Mouse (Mus musculus): ENCODE data around the gene Efnb1. TPM values are rescaled to one million over a fixed set of nuclear protein-coding genes. Genes with fewer than 3 reads are reported as not detected.

Gene Efnb1
- polyA plus RNA-seq, 1 experiment from 2014 or later, result 48.9 TPM

GRCm38 (mm10) chrX:99185081-99185596 is 49.2 kb downstream of the Efnb1 start:
- WGBS, result 65% methylated on average over 6 of the region's 9 CpGs
- no peaks in the 10 kb centered on the region for H3K4me1 ChIP-seq (ENCODE audit: insufficient read depth)
- no peaks in the 10 kb centered on the region for H3K9me3 ChIP-seq (ENCODE audit: low read depth, low read length)
- no peak overlapping the region for H3K4me2 ChIP-seq
- TF ChIP-seq CTCF (IDR thresholded peaks at IDR 0.05; ENCODE audit: low read depth), result no peak
- no peak overlapping the region for H3K9ac ChIP-seq
- ATAC-seq (ENCODE audit: insufficient read depth) (no peak), DNase-seq (no peak)
- no peak overlapping the region for H3K27ac ChIP-seq (ENCODE audit: low read depth)
- H3K36me3 ChIP-seq (ENCODE audit: insufficient read depth), result no peaks in the 10 kb centered on the region
- no peaks in the 10 kb centered on the region for H3K27me3 ChIP-seq (ENCODE audit: insufficient read depth, low read length)
- H3K4me3 ChIP-seq (ENCODE audit: low read depth, low read length), result no peak overlapping the region

- H3K4me3 ChIP-seq (ENCODE audit: low read depth, low read length), result no peak overlapping the region
- no peaks in the 10 kb centered on the region for H3K9me3 ChIP-seq (ENCODE audit: low read depth, low read length)
- no peak overlapping the region for H3K9ac ChIP-seq
- no peak for TF ChIP-seq CTCF (IDR thresholded peaks at IDR 0.05; ENCODE audit: low read depth)
- H3K4me2 ChIP-seq, result no peak overlapping the region
- no peak overlapping the region for H3K27ac ChIP-seq (ENCODE audit: low read depth)
- no peaks in the 10 kb centered on the region for H3K36me3 ChIP-seq (ENCODE audit: insufficient read depth)
- no peaks in the 10 kb centered on the region for H3K4me1 ChIP-seq (ENCODE audit: insufficient read depth)
- WGBS, result 33% methylated on average over 10 of the region's 10 CpGs
- no peak; the same call in 1 of the 2 replicates for ATAC-seq (ENCODE audit: insufficient read depth)
- no peaks in the 10 kb centered on the region for H3K27me3 ChIP-seq (ENCODE audit: insufficient read depth, low read length)
- no peak for DNase-seq
Measured at GRCm38 (mm10) chrX:99186497-99187435, 50.8 kb downstream of the Efnb1 start.

- DNase-seq (no peak), ATAC-seq (ENCODE audit: insufficient read depth) (peak; percentile 47; the same call in 1 of the 2 replicates)
- H3K27ac ChIP-seq (ENCODE audit: low read depth), result no peak overlapping the region
- no peak overlapping the region for H3K4me3 ChIP-seq (ENCODE audit: low read depth, low read length)
- H3K27me3 ChIP-seq (ENCODE audit: insufficient read depth, low read length), result no peaks in the 10 kb centered on the region
- 52% methylated on average over 10 of the region's 10 CpGs for WGBS
- 0 out of 2 replicates have a peak, but pooled peaks cover 1% of the 10 kb centered on the region for H3K4me1 ChIP-seq (ENCODE audit: insufficient read depth)
- H3K36me3 ChIP-seq (ENCODE audit: insufficient read depth), result no peaks in the 10 kb centered on the region
- TF ChIP-seq CTCF (IDR thresholded peaks at IDR 0.05; ENCODE audit: low read depth), result no peak
- H3K4me2 ChIP-seq, result no peak overlapping the region
- no peaks in the 10 kb centered on the region for H3K9me3 ChIP-seq (ENCODE audit: low read depth, low read length)
- no peak overlapping the region for H3K9ac ChIP-seq
Measured at GRCm38 (mm10) chrX:99191441-99192087, 55.6 kb downstream of the Efnb1 start.

GRCm38 (mm10) chrX:99196910-99197309 is 61.0 kb downstream of the Efnb1 start:
- no peak overlapping the region for H3K4me3 ChIP-seq (ENCODE audit: low read depth, low read length)
- 18% methylated on average over 9 of the region's 9 CpGs for WGBS
- DNase-seq, result peak; percentile 66

GRCm38 (mm10) chrX:99198532-99198931 is 62.6 kb downstream of the Efnb1 start:
- Histone ChIP-seq H3K36me3 (ENCODE audit: insufficient read depth) (no peaks in the 10 kb centered on the region), H3K9me3 (ENCODE audit: low read depth, low read length) (no peaks in the 10 kb centered on the region), H3K27me3 (ENCODE audit: insufficient read depth, low read length) (no peaks in the 10 kb centered on the region), H3K4me2 (peak overlapping the region; percentile 52), H3K27ac (ENCODE audit: low read depth) (peak overlapping the region; percentile 94), H3K4me1 (ENCODE audit: insufficient read depth) (peaks cover 7% of the 10 kb centered on the region; the same call in 1 of the 2 replicates), H3K9ac (peak overlapping the region; percentile 46; the same call in 1 of the 2 replicates), H3K4me3 (ENCODE audit: low read depth, low read length) (peak overlapping the region; percentile 17)
- DNase-seq (no peak), ATAC-seq (ENCODE audit: insufficient read depth) (peak; percentile 23)
- WGBS, result 37% methylated on average over 8 of the region's 9 CpGs
- TF ChIP-seq CTCF (IDR thresholded peaks at IDR 0.05; ENCODE audit: low read depth), result no peak

More at GRCm38 (mm10) chrX:99196910-99197309, 61.0 kb downstream of the Efnb1 start:
- H3K4me2 ChIP-seq, result no peak overlapping the region
- H3K36me3 ChIP-seq (ENCODE audit: insufficient read depth), result no peaks in the 10 kb centered on the region
- peak; percentile 63 for ATAC-seq (ENCODE audit: insufficient read depth)
- H3K27ac ChIP-seq (ENCODE audit: low read depth), result no peak overlapping the region
- TF ChIP-seq CTCF (IDR thresholded peaks at IDR 0.05; ENCODE audit: low read depth), result no peak
- H3K4me1 ChIP-seq (ENCODE audit: insufficient read depth), result peaks cover 7% of the 10 kb centered on the region; the same call in 1 of the 2 replicates
- no peak overlapping the region for H3K9ac ChIP-seq
- no peaks in the 10 kb centered on the region for H3K27me3 ChIP-seq (ENCODE audit: insufficient read depth, low read length)
- no peaks in the 10 kb centered on the region for H3K9me3 ChIP-seq (ENCODE audit: low read depth, low read length)

Other genes with a start within 250 kb of the Efnb1 start
- 13.2 and 14.6 TPM in 2 replicates for gene Ophn1, start 245.1 kb upstream of the Efnb1 start, polyA plus RNA-seq (2014; fragmentation: Nextera tagmentation; extraction: Ambion mirVana)
- gene Yipf6, start 199.8 kb upstream of the Efnb1 start, polyA plus RNA-seq (2014; fragmentation: Nextera tagmentation; extraction: Ambion mirVana), result 28.1 and 30.3 TPM in 2 replicates
- gene Stard8, start 132.9 kb upstream of the Efnb1 start, polyA plus RNA-seq (2014; fragmentation: Nextera tagmentation; extraction: Ambion mirVana), result 11.3 and 11.4 TPM in 2 replicates

Data from lung, embryonic 14.5 days (tissue).